Mouse (Mus musculus) stomach, postnatal 0 days (tissue): ENCODE measurements around the gene Camk2g.

ENCODE experiments used
- CTCF ChIP-seq: IDR thresholded peaks from 2 replicates; pipeline ENCODE4 v1.5.1; 2016; ENCODE audit warnings: antibody characterized with exemption, low read depth, mild to moderate bottlenecking, moderate library complexity
- EP300 ChIP-seq: optimal IDR thresholded peaks from 2 replicates; pipeline ENCODE3; 2016; ENCODE audit warnings: antibody characterized with exemption

DNA sequence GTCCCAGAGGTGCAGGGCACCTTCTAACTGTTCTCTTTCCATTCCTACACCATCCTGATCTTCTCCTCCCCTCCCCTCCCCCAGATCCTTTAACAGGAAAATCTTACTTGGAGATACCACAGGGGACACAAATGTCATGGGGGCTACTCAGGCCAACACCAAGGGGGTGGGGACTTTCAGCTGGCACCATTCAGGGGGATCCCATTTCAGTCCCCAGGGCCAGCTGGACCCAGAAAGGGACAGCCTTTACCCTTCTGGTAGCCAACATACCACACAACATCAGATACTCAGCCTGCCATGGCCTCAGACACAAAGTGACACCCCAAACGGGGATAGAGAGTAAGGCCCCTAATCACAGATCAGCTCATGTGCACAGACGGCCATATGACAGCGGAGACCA lies 5.7 kb downstream of the Camk2g start:
- no peak for TF ChIP-seq CTCF
- no peak for TF ChIP-seq EP300
